Mouse (Mus musculus): ENCODE results near the gene Vamp1. TPM values are rescaled to one million over a fixed set of nuclear protein-coding genes. Genes with fewer than 3 reads are reported as not detected.

The Vamp1 gene
- polyA plus RNA-seq (2016; fragmentation: Nextera tagmentation; extraction: Ambion mirVana) = 2.6 and 3.1 TPM in 2 replicates

- H3K9me3 ChIP-seq = no peaks in the 10 kb centered on the region
- H3K4me1 ChIP-seq = peaks cover 11% of the 10 kb centered on the region
- H3K27me3 ChIP-seq (replicated peaks; ENCODE audit: low read depth, poor library complexity, severe bottlenecking) = peaks cover 34% of the 10 kb centered on the region
- peak within 1 kb of the TSS; percentile 82 for H3K4me3 ChIP-seq
- H3K27ac ChIP-seq (replicated peaks) = peak within 1 kb of the TSS; percentile 81
- WGBS = under 1% methylated on average over 48 of the region's 48 CpGs
- no peaks in the 10 kb centered on the region for H3K36me3 ChIP-seq (replicated peaks)
- peak; percentile 91 for DNase-seq (ENCODE audit: low spot score)
These were observed at the start of gene Vamp1 for GRCm38 (mm10) chr6:125215148-125215954. TSS of gene Vamp1 (plus strand) at chr6:125215551.

GRCm38 (mm10) chr6:125166051-125166751, 49.1 kb upstream of the Vamp1 start, which contains the start of gene Gapdh:
TSS of gene Gapdh (minus strand) at chr6:125166467.
- no peaks in the 10 kb centered on the region for H3K9me3 ChIP-seq

GRCm38 (mm10) chr6:125166861-125167650, 48.3 kb upstream of the Vamp1 start:
- Histone ChIP-seq H3K4me1 (peaks cover 45% of the 10 kb centered on the region), H3K27ac (replicated peaks) (peak overlapping the region; percentile 99), H3K9me3 (no peaks in the 10 kb centered on the region), H3K4me3 (peak overlapping the region; percentile 93), H3K36me3 (replicated peaks) (peaks cover 88% of the 10 kb centered on the region), H3K27me3 (replicated peaks; ENCODE audit: low read depth, poor library complexity, severe bottlenecking) (no peaks in the 10 kb centered on the region)
- WGBS = 20% methylated on average over 10 of the region's 10 CpGs
- peak; percentile 58 for DNase-seq (ENCODE audit: low spot score)

More at GRCm38 (mm10) chr6:125166051-125166751, 49.1 kb upstream of the Vamp1 start, which contains the start of gene Gapdh:
- H3K36me3 ChIP-seq (replicated peaks) = peaks cover 88% of the 10 kb centered on the region
- no peaks in the 10 kb centered on the region for H3K27me3 ChIP-seq (replicated peaks; ENCODE audit: low read depth, poor library complexity, severe bottlenecking)
- H3K27ac ChIP-seq (replicated peaks) = peak within 1 kb of the TSS; percentile 99
- under 1% methylated on average over 18 of the region's 18 CpGs for WGBS
- peak; percentile 83 for DNase-seq (ENCODE audit: low spot score)
- H3K4me3 ChIP-seq = peak within 1 kb of the TSS; percentile 93
- peaks cover 50% of the 10 kb centered on the region for H3K4me1 ChIP-seq

GRCm38 (mm10) chr6:125168086-125168485, 47.3 kb upstream of the Vamp1 start:
- peaks cover 88% of the 10 kb centered on the region for H3K36me3 ChIP-seq (replicated peaks)
- H3K9me3 ChIP-seq = no peaks in the 10 kb centered on the region
- H3K27me3 ChIP-seq (replicated peaks; ENCODE audit: low read depth, poor library complexity, severe bottlenecking) = no peaks in the 10 kb centered on the region
- peaks cover 37% of the 10 kb centered on the region for H3K4me1 ChIP-seq
- WGBS = 94% methylated on average over 14 of the region's 14 CpGs
- no peak overlapping the region for H3K27ac ChIP-seq (replicated peaks)
- DNase-seq (ENCODE audit: low spot score) = no peak
- H3K4me3 ChIP-seq = no peak overlapping the region

GRCm38 (mm10) chr6:125170194-125170593, 45.2 kb upstream of the Vamp1 start:
- no peak for DNase-seq (ENCODE audit: low spot score)
- Histone ChIP-seq H3K4me3 (no peak overlapping the region), H3K4me1 (peaks cover 25% of the 10 kb centered on the region), H3K36me3 (replicated peaks) (peaks cover 90% of the 10 kb centered on the region), H3K27ac (replicated peaks) (no peak overlapping the region), H3K27me3 (replicated peaks; ENCODE audit: low read depth, poor library complexity, severe bottlenecking) (no peaks in the 10 kb centered on the region), H3K9me3 (no peaks in the 10 kb centered on the region)
- 94% methylated on average over 6 of the region's 6 CpGs for WGBS

- Histone ChIP-seq H3K36me3 (replicated peaks) (peaks cover 100% of the 10 kb centered on the region), H3K27ac (replicated peaks) (no peak overlapping the region), H3K9me3 (no peaks in the 10 kb centered on the region), H3K4me1 (peaks cover 7% of the 10 kb centered on the region), H3K27me3 (replicated peaks; ENCODE audit: low read depth, poor library complexity, severe bottlenecking) (no peaks in the 10 kb centered on the region), H3K4me3 (no peak overlapping the region)
- WGBS = 92% methylated on average over 2 of the region's 2 CpGs
- no peak for DNase-seq (ENCODE audit: low spot score)
These were observed 42.9 kb upstream of the Vamp1 start for GRCm38 (mm10) chr6:125172474-125172873.

- no peak for DNase-seq (ENCODE audit: low spot score)
- Histone ChIP-seq H3K4me3 (no peak overlapping the region), H3K9me3 (no peaks in the 10 kb centered on the region), H3K27ac (replicated peaks) (no peak overlapping the region), H3K4me1 (no peaks in the 10 kb centered on the region), H3K27me3 (replicated peaks; ENCODE audit: low read depth, poor library complexity, severe bottlenecking) (no peaks in the 10 kb centered on the region), H3K36me3 (replicated peaks) (peaks cover 100% of the 10 kb centered on the region)
- 96% methylated on average over 7 of the region's 7 CpGs for WGBS
These were observed 42.1 kb upstream of the Vamp1 start for GRCm38 (mm10) chr6:125173256-125173655.

GRCm38 (mm10) chr6:125175469-125175868, 39.9 kb upstream of the Vamp1 start:
- no peak for DNase-seq (ENCODE audit: low spot score)
- no peaks in the 10 kb centered on the region for H3K9me3 ChIP-seq
- no peaks in the 10 kb centered on the region for H3K27me3 ChIP-seq (replicated peaks; ENCODE audit: low read depth, poor library complexity, severe bottlenecking)
- H3K27ac ChIP-seq (replicated peaks) = no peak overlapping the region
- H3K4me1 ChIP-seq = no peaks in the 10 kb centered on the region
- WGBS = 94% methylated on average over 5 of the region's 5 CpGs
- no peak overlapping the region for H3K4me3 ChIP-seq
- H3K36me3 ChIP-seq (replicated peaks) = peaks cover 100% of the 10 kb centered on the region

GRCm38 (mm10) chr6:125179601-125180000, 35.8 kb upstream of the Vamp1 start:
- Histone ChIP-seq H3K4me3 (no peak overlapping the region), H3K9me3 (no peaks in the 10 kb centered on the region), H3K27me3 (replicated peaks; ENCODE audit: low read depth, poor library complexity, severe bottlenecking) (no peaks in the 10 kb centered on the region), H3K4me1 (no peaks in the 10 kb centered on the region), H3K27ac (replicated peaks) (no peak overlapping the region), H3K36me3 (replicated peaks) (peaks cover 100% of the 10 kb centered on the region)
- no peak for DNase-seq (ENCODE audit: low spot score)
- 92% methylated on average over 7 of the region's 7 CpGs for WGBS

GRCm38 (mm10) chr6:125182133-125182532, 33.2 kb upstream of the Vamp1 start:
- DNase-seq (ENCODE audit: low spot score) = no peak
- Histone ChIP-seq H3K27ac (replicated peaks) (no peak overlapping the region), H3K36me3 (replicated peaks) (peaks cover 100% of the 10 kb centered on the region), H3K4me3 (no peak overlapping the region), H3K9me3 (no peaks in the 10 kb centered on the region), H3K4me1 (no peaks in the 10 kb centered on the region), H3K27me3 (replicated peaks; ENCODE audit: low read depth, poor library complexity, severe bottlenecking) (no peaks in the 10 kb centered on the region)
- 90% methylated on average over 5 of the region's 5 CpGs for WGBS

GRCm38 (mm10) chr6:125186203-125186602, 29.1 kb upstream of the Vamp1 start:
- no peak for DNase-seq (ENCODE audit: low spot score)
- Histone ChIP-seq H3K4me1 (peaks cover 9% of the 10 kb centered on the region), H3K27ac (replicated peaks) (no peak overlapping the region), H3K9me3 (no peaks in the 10 kb centered on the region), H3K27me3 (replicated peaks; ENCODE audit: low read depth, poor library complexity, severe bottlenecking) (no peaks in the 10 kb centered on the region), H3K4me3 (no peak overlapping the region), H3K36me3 (replicated peaks) (peaks cover 88% of the 10 kb centered on the region)
- 96% methylated on average over 10 of the region's 10 CpGs for WGBS

GRCm38 (mm10) chr6:125190816-125191215, 24.5 kb upstream of the Vamp1 start:
- Histone ChIP-seq H3K36me3 (replicated peaks) (peaks cover 67% of the 10 kb centered on the region), H3K27ac (replicated peaks) (peak overlapping the region; percentile 99), H3K4me1 (peaks cover 24% of the 10 kb centered on the region), H3K9me3 (no peaks in the 10 kb centered on the region), H3K27me3 (replicated peaks; ENCODE audit: low read depth, poor library complexity, severe bottlenecking) (no peaks in the 10 kb centered on the region), H3K4me3 (peak overlapping the region; percentile 84)
- DNase-seq (ENCODE audit: low spot score) = no peak

Measured in embryonic facial prominence, embryonic 10.5 days (tissue).